Mouse (Mus musculus): ENCODE measurements around the gene Fgf5. TPM values are rescaled to one million over a fixed set of nuclear protein-coding genes. Genes with fewer than 3 reads are reported as not detected.
A peak's percentile ranks its signal among the peaks of the same experiment; 100 is the strongest.

The Fgf5 gene
- polyA plus RNA-seq, 1 experiment from 2014 or later: 1.1 TPM

DNA sequence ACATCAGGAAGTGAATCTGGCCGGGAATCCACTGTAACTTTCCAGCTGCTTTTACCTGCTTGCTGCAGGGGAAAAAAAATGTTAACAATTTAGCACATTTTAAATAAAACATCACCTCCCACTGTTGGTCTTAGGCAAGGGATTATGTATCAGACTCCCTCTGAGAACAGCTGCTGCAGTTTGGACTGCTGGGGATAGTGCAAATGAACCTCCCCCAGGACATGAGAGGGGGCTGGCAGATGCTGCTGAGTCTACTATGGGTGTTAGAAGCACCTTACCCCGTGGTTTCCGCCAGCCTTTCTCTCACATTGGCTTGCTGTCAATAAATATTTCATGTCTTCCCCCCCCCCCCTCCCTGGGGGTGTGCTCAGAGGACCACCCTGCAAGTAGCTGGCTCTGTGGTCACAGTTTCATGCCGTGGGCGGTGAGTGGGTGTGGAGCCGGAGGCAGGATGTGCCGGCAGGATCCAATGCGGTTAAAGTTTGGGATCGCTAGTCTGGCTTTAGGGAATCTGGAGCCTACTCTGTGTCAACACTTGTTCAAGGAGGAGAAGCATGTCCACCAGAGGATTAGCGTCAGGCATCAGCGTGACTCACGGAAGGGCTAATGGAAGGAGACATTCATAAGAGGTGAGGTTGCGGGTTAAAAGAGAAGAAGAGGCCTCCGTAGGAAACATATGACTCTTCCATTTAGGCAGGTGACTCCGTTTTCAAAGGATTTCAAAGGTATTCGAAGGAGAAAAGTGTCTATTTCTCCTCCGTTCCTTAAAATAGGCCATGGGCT is 29.9 kb downstream of the Fgf5 start:
- H3K4me3 ChIP-seq (ENCODE audit: low read depth, low read length): no peak overlapping the region
- no peaks in the 10 kb centered on the region for H3K27me3 ChIP-seq (ENCODE audit: control insufficient read depth, insufficient read depth, low read length)
- ATAC-seq (ENCODE audit: insufficient number of reproducible peaks, low FRiP score, low TSS enrichment, low read depth): no peak
- 30% methylated on average over 17 of the region's 17 CpGs for WGBS
- H3K36me3 ChIP-seq (ENCODE audit: control insufficient read depth, insufficient read depth, low read length): no peaks in the 10 kb centered on the region
- H3K4me1 ChIP-seq (ENCODE audit: control insufficient read depth, insufficient read depth, low read length): no peaks in the 10 kb centered on the region
- H3K9ac ChIP-seq (ENCODE audit: low read length): no peak overlapping the region
- H3K4me2 ChIP-seq (ENCODE audit: low read depth, severe bottlenecking): peak overlapping the region; percentile 18; the same call in 1 of the 2 replicates
- H3K27ac ChIP-seq (replicated peaks; ENCODE audit: low read depth, low read length): no peak overlapping the region
- peak; percentile 30 for DNase-seq (ENCODE audit: low spot score)
- H3K9me3 ChIP-seq (ENCODE audit: control insufficient read depth, low read length): no peaks in the 10 kb centered on the region

DNA sequence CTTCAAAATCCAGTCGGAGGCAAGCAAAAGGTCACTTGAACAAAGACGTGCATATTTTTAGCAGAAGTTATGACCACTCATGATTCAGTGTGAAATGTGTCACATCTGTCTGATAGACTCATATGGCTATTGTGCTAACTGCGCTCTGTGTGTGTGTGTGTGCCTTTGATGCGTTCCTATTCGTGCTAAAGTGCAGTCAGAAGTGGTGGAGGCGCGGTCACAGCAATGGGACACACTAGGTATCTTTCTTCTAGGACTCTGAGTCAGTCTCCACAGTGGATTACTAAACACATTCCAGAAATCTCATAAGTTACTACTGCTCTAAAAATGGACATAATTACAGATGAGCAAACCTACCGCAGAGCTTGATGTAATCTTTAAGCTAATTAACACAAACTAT is 36.7 kb downstream of the Fgf5 start:
- Histone ChIP-seq H3K27me3 (ENCODE audit: control insufficient read depth, insufficient read depth, low read length) (peaks cover 18% of the 10 kb centered on the region), H3K4me2 (ENCODE audit: low read depth, severe bottlenecking) (no peak overlapping the region), H3K4me1 (ENCODE audit: control insufficient read depth, insufficient read depth, low read length) (peaks cover 8% of the 10 kb centered on the region; the same call in 1 of the 2 replicates), H3K27ac (replicated peaks; ENCODE audit: low read depth, low read length) (no peak overlapping the region), H3K36me3 (ENCODE audit: control insufficient read depth, insufficient read depth, low read length) (no peaks in the 10 kb centered on the region), H3K9me3 (ENCODE audit: control insufficient read depth, low read length) (no peaks in the 10 kb centered on the region), H3K9ac (ENCODE audit: low read length) (no peak overlapping the region), H3K4me3 (ENCODE audit: low read depth, low read length) (no peak overlapping the region)
- no peak for DNase-seq (ENCODE audit: low spot score)
- WGBS: 87% methylated on average over 8 of the region's 8 CpGs
- no peak for ATAC-seq (ENCODE audit: insufficient number of reproducible peaks, low FRiP score, low TSS enrichment, low read depth)

GRCm38 (mm10) chr5:98292388-98293048 is 38.5 kb downstream of the Fgf5 start:
- 2% methylated on average over 19 of the region's 19 CpGs for WGBS
- DNase-seq (ENCODE audit: low spot score) (no peak), ATAC-seq (ENCODE audit: insufficient number of reproducible peaks, low FRiP score, low TSS enrichment, low read depth) (no peak)
- Histone ChIP-seq H3K9ac (ENCODE audit: low read length) (no peak overlapping the region), H3K9me3 (ENCODE audit: control insufficient read depth, low read length) (no peaks in the 10 kb centered on the region), H3K4me3 (ENCODE audit: low read depth, low read length) (peak overlapping the region; percentile 15; the same call in 1 of the 2 replicates), H3K27me3 (ENCODE audit: control insufficient read depth, insufficient read depth, low read length) (peaks cover 18% of the 10 kb centered on the region), H3K27ac (replicated peaks; ENCODE audit: low read depth, low read length) (no peak overlapping the region), H3K4me2 (ENCODE audit: low read depth, severe bottlenecking) (peak overlapping the region; percentile 40), H3K4me1 (ENCODE audit: control insufficient read depth, insufficient read depth, low read length) (peaks cover 8% of the 10 kb centered on the region; the same call in 1 of the 2 replicates), H3K36me3 (ENCODE audit: control insufficient read depth, insufficient read depth, low read length) (no peaks in the 10 kb centered on the region)

- Histone ChIP-seq H3K9me3 (ENCODE audit: control insufficient read depth, low read length) (no peaks in the 10 kb centered on the region), H3K4me1 (ENCODE audit: control insufficient read depth, insufficient read depth, low read length) (peaks cover 8% of the 10 kb centered on the region; the same call in 1 of the 2 replicates), H3K27ac (replicated peaks; ENCODE audit: low read depth, low read length) (no peak overlapping the region), H3K9ac (ENCODE audit: low read length) (no peak overlapping the region), H3K4me3 (ENCODE audit: low read depth, low read length) (peak overlapping the region; percentile 15; the same call in 1 of the 2 replicates), H3K4me2 (ENCODE audit: low read depth, severe bottlenecking) (peak overlapping the region; percentile 40), H3K27me3 (ENCODE audit: control insufficient read depth, insufficient read depth, low read length) (peaks cover 18% of the 10 kb centered on the region), H3K36me3 (ENCODE audit: control insufficient read depth, insufficient read depth, low read length) (no peaks in the 10 kb centered on the region)
- WGBS: 2% methylated on average over 12 of the region's 12 CpGs
- no peak for ATAC-seq (ENCODE audit: insufficient number of reproducible peaks, low FRiP score, low TSS enrichment, low read depth)
- DNase-seq (ENCODE audit: low spot score): peak; percentile 39
These were observed 39.2 kb downstream of the Fgf5 start for GRCm38 (mm10) chr5:98293049-98293715.

- no peaks in the 10 kb centered on the region for H3K9me3 ChIP-seq (ENCODE audit: control insufficient read depth, low read length)
- H3K4me1 ChIP-seq (ENCODE audit: control insufficient read depth, insufficient read depth, low read length): no peaks in the 10 kb centered on the region
- DNase-seq (ENCODE audit: low spot score): no peak
These were observed 46.1 kb downstream of the Fgf5 start for GRCm38 (mm10) chr5:98300079-98300478.

DNA sequence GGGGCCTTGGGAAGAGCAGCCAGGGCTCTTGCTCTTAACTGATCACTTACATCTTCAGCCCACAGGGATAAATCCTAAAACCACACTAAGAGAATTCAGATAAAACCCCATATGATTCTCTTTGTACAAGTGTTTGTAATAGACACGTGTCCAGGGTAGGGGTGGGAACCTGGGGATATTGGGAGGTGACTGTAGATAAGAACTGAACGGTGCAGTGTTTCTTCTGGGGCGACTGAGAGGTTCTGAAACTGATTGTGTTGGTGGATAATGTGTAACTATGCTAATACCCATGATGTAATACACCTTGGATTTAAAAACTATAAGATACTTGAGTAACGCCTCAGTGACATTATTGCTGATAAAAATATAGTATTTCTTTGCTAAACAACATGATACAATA is 51.7 kb downstream of the Fgf5 start:
- 86% methylated on average over 4 of the region's 4 CpGs for WGBS
- ATAC-seq (ENCODE audit: insufficient number of reproducible peaks, low FRiP score, low TSS enrichment, low read depth): no peak
- Histone ChIP-seq H3K9ac (ENCODE audit: low read length) (no peak overlapping the region), H3K4me2 (ENCODE audit: low read depth, severe bottlenecking) (no peak overlapping the region), H3K9me3 (ENCODE audit: control insufficient read depth, low read length) (no peaks in the 10 kb centered on the region), H3K4me1 (ENCODE audit: control insufficient read depth, insufficient read depth, low read length) (no peaks in the 10 kb centered on the region), H3K27ac (replicated peaks; ENCODE audit: low read depth, low read length) (no peak overlapping the region), H3K27me3 (ENCODE audit: control insufficient read depth, insufficient read depth, low read length) (no peaks in the 10 kb centered on the region), H3K4me3 (ENCODE audit: low read depth, low read length) (no peak overlapping the region), H3K36me3 (ENCODE audit: control insufficient read depth, insufficient read depth, low read length) (no peaks in the 10 kb centered on the region)
- DNase-seq (ENCODE audit: low spot score): no peak

More at GRCm38 (mm10) chr5:98300079-98300478, 46.1 kb downstream of the Fgf5 start:
- Histone ChIP-seq H3K9ac (ENCODE audit: low read length) (no peak overlapping the region), H3K36me3 (ENCODE audit: control insufficient read depth, insufficient read depth, low read length) (no peaks in the 10 kb centered on the region), H3K4me2 (ENCODE audit: low read depth, severe bottlenecking) (no peak overlapping the region), H3K4me3 (ENCODE audit: low read depth, low read length) (no peak overlapping the region), H3K27me3 (ENCODE audit: control insufficient read depth, insufficient read depth, low read length) (no peaks in the 10 kb centered on the region), H3K27ac (replicated peaks; ENCODE audit: low read depth, low read length) (no peak overlapping the region)
- no peak for ATAC-seq (ENCODE audit: insufficient number of reproducible peaks, low FRiP score, low TSS enrichment, low read depth)
- 72% methylated on average over 4 of the region's 4 CpGs for WGBS

- 66% methylated on average over 9 of the region's 9 CpGs for WGBS
- Histone ChIP-seq H3K9ac (ENCODE audit: low read length) (no peak overlapping the region), H3K27me3 (ENCODE audit: control insufficient read depth, insufficient read depth, low read length) (no peaks in the 10 kb centered on the region), H3K4me2 (ENCODE audit: low read depth, severe bottlenecking) (no peak overlapping the region), H3K27ac (replicated peaks; ENCODE audit: low read depth, low read length) (no peak overlapping the region), H3K36me3 (ENCODE audit: control insufficient read depth, insufficient read depth, low read length) (no peaks in the 10 kb centered on the region), H3K4me1 (ENCODE audit: control insufficient read depth, insufficient read depth, low read length) (no peaks in the 10 kb centered on the region), H3K9me3 (ENCODE audit: control insufficient read depth, low read length) (no peaks in the 10 kb centered on the region), H3K4me3 (ENCODE audit: low read depth, low read length) (no peak overlapping the region)
- DNase-seq (ENCODE audit: low spot score): peak; percentile 25
- ATAC-seq (ENCODE audit: insufficient number of reproducible peaks, low FRiP score, low TSS enrichment, low read depth): 0 out of 2 replicates have a peak, but pooled peaks have one; percentile 60
These were observed 52.5 kb downstream of the Fgf5 start for GRCm38 (mm10) chr5:98306528-98306927.

- H3K4me1 ChIP-seq (ENCODE audit: control insufficient read depth, insufficient read depth, low read length): no peaks in the 10 kb centered on the region
- DNase-seq (ENCODE audit: low spot score) (no peak), ATAC-seq (ENCODE audit: insufficient number of reproducible peaks, low FRiP score, low TSS enrichment, low read depth) (no peak)
- no peak overlapping the region for H3K27ac ChIP-seq (replicated peaks; ENCODE audit: low read depth, low read length)
- WGBS: 90% methylated on average over 2 of the region's 2 CpGs
- H3K9me3 ChIP-seq (ENCODE audit: control insufficient read depth, low read length): no peaks in the 10 kb centered on the region
- H3K9ac ChIP-seq (ENCODE audit: low read length): no peak overlapping the region
- no peak overlapping the region for H3K4me2 ChIP-seq (ENCODE audit: low read depth, severe bottlenecking)
- H3K4me3 ChIP-seq (ENCODE audit: low read depth, low read length): no peak overlapping the region
- H3K36me3 ChIP-seq (ENCODE audit: control insufficient read depth, insufficient read depth, low read length): no peaks in the 10 kb centered on the region
- no peaks in the 10 kb centered on the region for H3K27me3 ChIP-seq (ENCODE audit: control insufficient read depth, insufficient read depth, low read length)
These were observed 72.6 kb downstream of the Fgf5 start for GRCm38 (mm10) chr5:98326625-98327024.
